Mouse (Mus musculus): Measurements from ENCODE around the gene Usp31. TPM values are rescaled to one million over a fixed set of nuclear protein-coding genes. Genes with fewer than 3 reads are reported as not detected.

The Usp31 gene
- polyA plus RNA-seq, 1 experiment = 2.1 TPM

DNA sequence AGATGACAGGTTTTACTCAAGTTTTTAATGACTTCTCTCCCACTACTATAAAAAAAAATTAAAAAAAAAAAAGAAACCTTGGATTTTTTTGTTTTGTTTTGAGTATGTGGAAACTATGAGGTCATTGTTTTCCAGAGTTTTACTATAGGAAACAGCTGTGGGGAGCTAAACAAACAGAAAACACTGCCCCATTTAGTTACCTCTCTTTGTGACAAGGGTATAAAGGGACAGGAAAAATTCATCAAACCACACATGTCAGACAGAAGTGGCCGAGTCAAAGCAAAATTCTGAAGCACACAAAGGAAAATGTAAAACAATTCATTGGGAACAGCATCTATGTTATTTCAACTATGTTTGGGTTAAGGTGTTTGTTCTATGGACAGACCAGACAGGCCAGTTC, 9.5 kb downstream of the Usp31 start:
- Histone ChIP-seq H3K4me1 (ENCODE audit: control insufficient read depth, insufficient read depth, insufficient read length) (no peaks in the 10 kb centered on the region; the same call in none of the 2 replicates), H3K36me3 (ENCODE audit: control insufficient read depth, insufficient read depth, low read length) (peaks cover 2% of the 10 kb centered on the region; the same call in 1 of the 2 replicates), H3K4me3 (ENCODE audit: extremely low read depth, insufficient read depth, insufficient read length) (no peak overlapping the region), H3K27ac (ENCODE audit: insufficient read depth, low read length) (no peak overlapping the region), H3K27me3 (ENCODE audit: control insufficient read depth, insufficient read depth, low read length) (no peaks in the 10 kb centered on the region)
- 84% methylated on average over 1 of the region's 1 CpGs for WGBS
- TF ChIP-seq POLR2A (IDR thresholded peaks at IDR 0.05; ENCODE audit: low read depth, low read length) = no peak
- no peak for TF ChIP-seq CTCF (IDR thresholded peaks at IDR 0.05; ENCODE audit: extremely low read depth, insufficient read depth, insufficient read length, insufficient replicate concordance)
- DNase-seq (ENCODE audit: low read depth in 1 of 2, low spot score in 2 of 2) = no peak

DNA sequence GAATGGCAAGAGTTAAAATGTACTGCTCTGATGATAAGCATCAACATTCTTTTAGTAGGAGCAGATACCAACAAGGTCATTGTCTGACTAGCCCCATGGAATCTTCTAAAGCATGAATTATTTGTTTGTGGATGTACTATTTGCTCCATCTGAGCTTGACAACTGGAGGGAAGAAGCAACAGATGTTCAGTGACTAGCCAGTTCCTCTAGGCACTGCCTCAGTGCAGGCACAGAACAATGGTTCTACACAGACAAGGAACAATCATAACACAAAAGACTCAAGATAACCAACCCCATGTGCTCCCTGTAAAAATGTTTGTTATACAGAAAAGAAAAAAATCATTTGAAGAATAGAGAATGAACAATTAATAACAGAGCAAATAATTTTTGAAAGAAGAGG, 9.9 kb downstream of the Usp31 start:
- H3K4me1 ChIP-seq (ENCODE audit: control insufficient read depth, insufficient read depth, insufficient read length) = no peaks in the 10 kb centered on the region; the same call in none of the 2 replicates
- no peak for DNase-seq (ENCODE audit: low read depth in 1 of 2, low spot score in 2 of 2)

DNA sequence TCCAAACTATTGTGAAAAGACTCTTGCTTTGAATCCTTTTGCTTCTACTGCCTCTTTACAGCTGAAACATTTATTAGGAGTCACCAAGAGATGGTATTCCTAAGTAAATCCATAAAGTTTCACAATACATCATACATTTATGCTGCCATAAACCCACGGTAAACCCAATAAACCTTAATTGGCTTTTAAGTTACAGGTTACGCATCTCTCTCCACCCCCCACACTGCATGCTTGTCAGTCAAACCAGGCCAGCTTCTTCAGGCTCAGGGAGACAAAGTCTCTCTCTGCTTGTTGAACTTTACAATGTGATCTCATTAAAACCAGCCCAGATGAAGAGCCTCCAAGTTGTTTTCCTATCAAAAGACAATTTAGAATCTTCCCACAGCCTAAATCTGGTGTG, 15.2 kb downstream of the Usp31 start:
- Histone ChIP-seq H3K4me3 (ENCODE audit: extremely low read depth, insufficient read depth, insufficient read length) (no peak overlapping the region), H3K27ac (ENCODE audit: insufficient read depth, low read length) (no peak overlapping the region), H3K4me1 (ENCODE audit: control insufficient read depth, insufficient read depth, insufficient read length) (peaks cover 3% of the 10 kb centered on the region; the same call in 1 of the 2 replicates), H3K27me3 (ENCODE audit: control insufficient read depth, insufficient read depth, low read length) (no peaks in the 10 kb centered on the region), H3K36me3 (ENCODE audit: control insufficient read depth, insufficient read depth, low read length) (no peaks in the 10 kb centered on the region)
- TF ChIP-seq POLR2A (IDR thresholded peaks at IDR 0.05; ENCODE audit: low read depth, low read length) = no peak
- TF ChIP-seq CTCF (IDR thresholded peaks at IDR 0.05; ENCODE audit: extremely low read depth, insufficient read depth, insufficient read length, insufficient replicate concordance) = no peak
- no peak for DNase-seq (ENCODE audit: low read depth in 1 of 2, low spot score in 2 of 2)
- 94% methylated on average over 2 of the region's 2 CpGs for WGBS

More for the DNA sequence above, 9.9 kb downstream of the Usp31 start:
- H3K4me3 ChIP-seq (ENCODE audit: extremely low read depth, insufficient read depth, insufficient read length) = no peak overlapping the region
- H3K27ac ChIP-seq (ENCODE audit: insufficient read depth, low read length) = no peak overlapping the region
- H3K27me3 ChIP-seq (ENCODE audit: control insufficient read depth, insufficient read depth, low read length) = no peaks in the 10 kb centered on the region
- no peak for TF ChIP-seq POLR2A (IDR thresholded peaks at IDR 0.05; ENCODE audit: low read depth, low read length)
- no peak for TF ChIP-seq CTCF (IDR thresholded peaks at IDR 0.05; ENCODE audit: extremely low read depth, insufficient read depth, insufficient read length, insufficient replicate concordance)
- H3K36me3 ChIP-seq (ENCODE audit: control insufficient read depth, insufficient read depth, low read length) = peaks cover 2% of the 10 kb centered on the region; the same call in 1 of the 2 replicates

DNA sequence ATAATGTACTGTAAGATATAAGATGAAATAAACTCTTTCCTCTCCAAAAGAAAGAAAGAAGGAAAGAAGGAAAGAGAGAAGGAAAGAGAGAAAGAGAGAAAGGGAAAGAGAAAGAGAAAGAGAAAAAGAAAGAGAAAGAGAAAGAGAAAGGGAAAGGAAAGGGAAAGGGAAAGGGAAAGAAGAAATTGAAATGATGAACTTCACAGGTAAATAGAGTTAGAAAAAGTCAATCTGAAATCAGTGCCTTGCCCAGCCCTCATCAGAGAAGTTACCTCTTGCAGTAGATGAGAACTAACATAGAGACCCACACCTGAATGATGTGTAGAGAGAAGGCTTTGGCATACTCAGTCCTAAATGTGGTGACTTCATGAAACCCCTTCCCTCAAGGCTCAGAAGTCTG, 17.7 kb downstream of the Usp31 start:
- DNase-seq (ENCODE audit: low read depth in 1 of 2, low spot score in 2 of 2) = no peak
- Histone ChIP-seq H3K4me3 (ENCODE audit: extremely low read depth, insufficient read depth, insufficient read length) (no peak overlapping the region), H3K27ac (ENCODE audit: insufficient read depth, low read length) (no peak overlapping the region), H3K27me3 (ENCODE audit: control insufficient read depth, insufficient read depth, low read length) (no peaks in the 10 kb centered on the region), H3K4me1 (ENCODE audit: control insufficient read depth, insufficient read depth, insufficient read length) (peaks cover 3% of the 10 kb centered on the region; the same call in 1 of the 2 replicates), H3K36me3 (ENCODE audit: control insufficient read depth, insufficient read depth, low read length) (no peaks in the 10 kb centered on the region)
- TF ChIP-seq CTCF (IDR thresholded peaks at IDR 0.05; ENCODE audit: extremely low read depth, insufficient read depth, insufficient read length, insufficient replicate concordance) (no peak), POLR2A (IDR thresholded peaks at IDR 0.05; ENCODE audit: low read depth, low read length) (no peak)

DNA sequence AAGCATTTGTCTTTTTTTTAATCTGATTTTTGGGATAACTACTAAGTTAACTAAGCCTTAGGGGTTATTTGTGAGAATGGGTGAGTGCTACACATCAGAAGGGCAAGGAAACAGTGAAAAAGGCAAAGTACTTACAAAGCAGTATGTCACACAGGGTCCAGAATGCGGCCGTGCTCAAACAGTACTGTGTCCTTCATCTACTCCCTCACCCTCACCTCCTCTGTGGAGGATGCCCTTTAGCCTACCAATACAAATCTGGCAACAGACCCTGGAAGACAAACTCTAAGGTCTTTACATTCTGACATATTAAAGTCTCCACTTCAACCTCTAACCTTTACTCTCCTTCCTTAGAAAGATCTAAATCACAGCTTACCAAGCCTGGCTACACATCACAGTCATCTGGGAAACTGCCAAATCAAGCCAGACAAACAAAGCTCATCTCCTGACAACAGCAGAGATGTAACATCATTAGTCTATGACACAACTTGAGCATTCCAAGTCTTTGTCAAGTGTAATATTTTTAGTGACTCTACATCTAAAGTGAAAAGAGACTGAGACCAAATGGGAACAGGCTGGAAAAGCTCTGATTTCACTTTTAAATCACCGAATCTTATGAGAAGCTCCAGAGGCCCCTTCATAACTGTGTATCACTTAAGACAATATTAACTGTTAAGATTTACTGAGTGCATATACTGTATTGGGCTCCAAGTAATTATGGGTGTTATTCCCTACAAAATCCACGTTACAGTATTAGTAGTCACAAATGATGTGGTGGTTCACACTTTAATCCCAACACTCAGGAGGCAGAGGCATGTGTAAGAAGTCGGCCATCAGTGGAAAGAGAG, 21.7 kb downstream of the Usp31 start:
- no peak overlapping the region for H3K4me3 ChIP-seq (ENCODE audit: extremely low read depth, insufficient read depth, insufficient read length)
- DNase-seq (ENCODE audit: low read depth in 1 of 2, low spot score in 2 of 2) = no peak
- H3K27me3 ChIP-seq (ENCODE audit: control insufficient read depth, insufficient read depth, low read length) = no peaks in the 10 kb centered on the region
- no peaks in the 10 kb centered on the region for H3K36me3 ChIP-seq (ENCODE audit: control insufficient read depth, insufficient read depth, low read length)
- no peak for TF ChIP-seq CTCF (IDR thresholded peaks at IDR 0.05; ENCODE audit: extremely low read depth, insufficient read depth, insufficient read length, insufficient replicate concordance)
- no peak for TF ChIP-seq POLR2A (IDR thresholded peaks at IDR 0.05; ENCODE audit: low read depth, low read length)
- peaks cover 3% of the 10 kb centered on the region; the same call in 1 of the 2 replicates for H3K4me1 ChIP-seq (ENCODE audit: control insufficient read depth, insufficient read depth, insufficient read length)
- WGBS = 85% methylated on average over 5 of the region's 5 CpGs
- H3K27ac ChIP-seq (ENCODE audit: insufficient read depth, low read length) = no peak overlapping the region

DNA sequence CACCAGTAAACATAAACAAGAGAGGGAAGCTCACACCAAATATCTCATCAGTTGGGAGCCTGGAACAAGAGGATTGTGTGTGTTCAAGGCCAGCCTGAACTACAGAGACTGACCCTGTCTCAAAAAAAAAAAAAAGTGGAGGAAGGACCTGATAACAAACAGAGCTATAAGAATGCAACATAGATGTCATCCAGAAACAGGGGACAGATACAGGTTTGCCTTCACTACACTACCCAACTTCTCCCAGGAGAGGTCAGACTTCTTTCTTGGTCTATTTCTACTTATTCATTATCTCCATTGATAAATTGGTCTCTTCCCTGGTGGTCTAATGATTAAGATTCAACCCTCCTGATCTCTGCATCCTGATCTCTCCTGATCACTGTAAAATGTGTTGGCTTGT, 25.9 kb downstream of the Usp31 start:
- Histone ChIP-seq H3K4me1 (ENCODE audit: control insufficient read depth, insufficient read depth, insufficient read length) (no peaks in the 10 kb centered on the region), H3K27ac (ENCODE audit: insufficient read depth, low read length) (no peak overlapping the region), H3K4me3 (ENCODE audit: extremely low read depth, insufficient read depth, insufficient read length) (no peak overlapping the region), H3K36me3 (ENCODE audit: control insufficient read depth, insufficient read depth, low read length) (peaks cover 3% of the 10 kb centered on the region; the same call in 1 of the 2 replicates), H3K27me3 (ENCODE audit: control insufficient read depth, insufficient read depth, low read length) (no peaks in the 10 kb centered on the region)
- TF ChIP-seq CTCF (IDR thresholded peaks at IDR 0.05; ENCODE audit: extremely low read depth, insufficient read depth, insufficient read length, insufficient replicate concordance) (no peak), POLR2A (IDR thresholded peaks at IDR 0.05; ENCODE audit: low read depth, low read length) (no peak)
- DNase-seq (ENCODE audit: low read depth in 1 of 2, low spot score in 2 of 2) = no peak

All from spleen, adult 2 months (tissue).